Mouse (Mus musculus) spleen, postnatal 14 days (tissue): ENCODE measurements around the gene Sstr2.
"Not testable (repeated sequence)": the region's sequence is repeated elsewhere in the genome, so short reads cannot be mapped to it uniquely, and the experiment has no call there.

ENCODE experiments used
- DNase-seq, 2 experiments: peaks; one replicate each; pipeline ENCODE4 v3.0.0; 2021 to 2022; ENCODE audit warnings: low spot score in 2 of 2

The Sstr2 gene

DNA sequence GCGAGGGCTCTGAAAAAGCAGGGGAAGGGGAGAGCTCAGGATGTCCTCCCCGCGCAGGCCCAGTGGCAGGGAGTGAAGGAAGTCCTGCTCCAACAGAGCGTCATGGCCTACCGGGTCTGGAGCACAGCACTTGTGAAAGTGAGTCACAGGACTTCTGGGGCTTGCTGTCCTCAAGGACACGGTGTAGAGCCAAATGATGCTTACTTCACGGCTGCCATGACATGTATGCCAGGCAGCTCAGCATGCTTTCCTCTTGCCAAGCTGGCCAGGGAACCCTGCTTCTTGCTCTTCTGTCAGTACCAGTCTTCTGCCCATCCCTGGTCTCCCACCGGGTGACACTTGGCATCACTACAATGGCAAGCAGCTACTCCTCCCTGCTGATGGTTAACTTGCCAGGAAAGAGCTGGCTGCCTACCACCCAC is 37.4 kb downstream of the Sstr2 start:
- no peak for DNase-seq

DNA sequence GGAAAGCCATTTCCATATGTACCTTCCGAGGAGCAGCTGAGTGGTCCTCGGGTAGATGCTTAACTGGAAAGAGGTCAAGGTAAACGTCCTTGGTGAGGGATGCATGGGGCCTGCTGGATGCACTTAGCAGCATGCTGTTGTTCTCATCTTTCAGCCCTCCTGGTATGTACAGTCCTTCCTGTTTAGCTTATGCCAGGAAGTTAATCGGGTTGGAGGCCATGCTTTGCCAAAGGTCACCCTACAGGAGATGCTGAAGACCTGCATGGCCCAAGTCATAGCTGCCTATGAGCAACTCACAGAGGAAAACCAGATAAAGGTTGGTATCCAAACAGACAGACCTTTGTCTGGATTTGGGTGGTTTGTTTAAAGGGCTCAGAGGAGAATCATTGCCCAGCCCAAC is 38.1 kb downstream of the Sstr2 start:
- no peak for DNase-seq

DNA sequence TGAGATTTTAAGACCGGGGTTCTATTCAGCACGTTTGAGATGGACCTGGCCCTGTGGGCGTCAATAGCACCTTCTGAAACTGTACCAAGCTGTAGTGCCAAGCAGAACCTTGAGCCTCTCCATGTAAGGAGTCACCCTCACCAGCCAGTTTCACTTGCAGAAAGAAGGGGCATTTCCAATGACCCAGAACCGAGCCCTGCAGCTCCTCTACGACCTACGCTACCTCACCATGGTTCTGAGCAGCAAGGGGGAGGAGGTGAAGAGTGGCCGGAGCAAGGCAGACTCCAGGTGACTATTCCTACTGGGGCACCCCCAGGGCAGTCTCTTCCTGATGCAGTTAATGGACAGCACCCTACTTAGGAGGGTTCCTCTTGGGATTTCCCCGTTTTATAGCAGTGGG is 39.2 kb downstream of the Sstr2 start:
- no peak for DNase-seq

DNA sequence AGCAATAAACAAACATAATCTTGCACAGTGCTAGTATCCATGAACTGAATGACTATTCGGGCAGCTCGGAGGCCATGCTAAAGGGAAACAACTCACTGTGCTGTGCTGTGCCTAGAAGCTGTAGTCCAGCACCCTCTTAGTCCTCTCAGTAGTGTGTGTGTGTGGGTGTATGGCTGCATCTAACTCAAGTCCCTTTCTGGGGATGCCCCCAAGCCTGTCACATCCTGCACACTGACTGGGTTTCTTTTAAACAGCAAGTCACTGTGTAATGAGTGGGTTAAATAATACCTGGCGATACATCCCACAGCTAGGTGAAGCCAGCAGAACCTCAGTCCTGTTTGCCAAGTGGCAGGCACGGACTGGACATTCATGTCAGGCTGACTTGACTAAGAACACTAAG is 39.6 kb downstream of the Sstr2 start:
- no peak for DNase-seq

DNA sequence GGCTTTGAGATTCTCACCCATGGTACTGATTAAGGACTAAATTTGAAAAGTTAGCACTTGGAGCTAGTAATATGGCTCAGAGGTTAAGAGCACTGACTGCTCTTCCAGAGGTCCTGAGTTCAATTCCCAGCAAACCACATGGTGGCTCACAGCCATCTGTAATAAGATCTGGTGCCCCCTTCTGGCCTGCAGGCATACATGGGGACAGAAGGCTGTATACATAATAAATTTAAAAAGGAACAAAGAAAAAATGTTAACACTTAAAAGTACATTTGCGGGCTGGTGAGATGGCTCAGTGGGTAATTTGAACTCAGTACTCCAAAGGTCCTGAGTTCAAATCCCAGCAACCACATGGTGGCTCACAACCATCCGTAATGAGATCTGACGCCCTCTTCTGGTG is 41.1 kb downstream of the Sstr2 start:
- DNase-seq = not testable (repeated sequence)

DNA sequence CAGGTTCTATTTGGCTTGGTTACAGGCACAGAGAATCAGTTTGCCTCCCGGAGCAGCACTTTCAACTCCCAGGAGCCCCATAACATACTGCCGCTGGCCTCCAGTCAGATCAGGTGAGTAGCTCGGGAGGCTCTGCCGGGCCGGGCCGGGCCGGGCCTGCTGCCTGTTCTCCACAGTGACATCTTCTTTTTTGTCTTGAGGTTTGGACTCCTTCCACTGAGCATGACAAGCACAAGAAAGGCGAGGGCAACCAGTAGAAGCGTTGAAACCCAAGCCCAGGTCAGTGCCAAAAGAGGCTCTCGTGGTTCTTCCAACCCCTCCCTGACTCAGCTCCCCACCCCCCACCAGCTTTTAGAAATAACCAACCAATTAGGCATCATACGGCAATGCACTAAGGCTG is 41.8 kb downstream of the Sstr2 start:
- DNase-seq = no peak

DNA sequence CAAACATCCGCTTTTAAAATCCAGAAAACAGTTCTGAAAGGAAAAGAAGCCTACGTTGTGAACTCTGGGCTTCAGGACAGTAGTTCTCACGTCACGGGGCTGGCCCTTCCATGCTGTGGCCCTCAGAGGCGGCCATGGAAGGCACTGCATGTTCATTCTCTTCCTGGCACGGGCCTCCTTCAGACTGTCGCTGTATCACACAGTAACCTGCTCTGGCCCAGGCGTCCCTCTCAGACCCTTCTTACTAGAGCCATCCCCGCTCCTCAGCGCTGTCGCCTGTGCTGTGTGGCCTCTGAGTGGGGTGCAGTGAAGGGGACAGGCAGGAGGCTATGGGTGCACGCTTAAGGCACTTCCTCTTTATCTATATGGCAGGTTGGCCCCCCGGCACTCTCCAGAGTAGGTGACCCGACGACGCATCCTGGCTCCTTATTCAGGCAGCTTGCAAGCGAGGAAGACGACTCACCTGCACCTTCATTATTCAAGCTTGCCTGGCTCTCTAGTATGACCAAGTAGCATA is 42.8 kb downstream of the Sstr2 start:
- no peak for DNase-seq

DNA sequence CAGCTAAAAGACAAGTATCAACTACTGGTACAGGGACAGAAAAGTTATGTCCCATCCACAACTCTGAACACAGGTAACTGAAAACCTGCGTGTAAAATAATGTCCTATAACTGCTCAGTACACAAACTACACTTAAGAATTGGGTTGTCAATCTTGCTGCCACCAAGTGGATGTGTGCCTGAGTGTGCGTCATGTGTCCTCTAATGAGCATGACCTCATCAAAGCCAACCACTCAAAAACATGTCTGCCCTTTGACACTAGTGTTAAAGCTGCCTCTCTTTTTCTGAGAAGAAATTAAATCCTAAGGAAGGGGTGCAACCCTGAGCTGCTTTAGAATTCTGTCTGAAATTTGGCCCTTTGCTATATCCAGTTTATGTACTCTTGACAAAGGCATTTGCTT is 45.1 kb downstream of the Sstr2 start:
- DNase-seq = no peak

DNA sequence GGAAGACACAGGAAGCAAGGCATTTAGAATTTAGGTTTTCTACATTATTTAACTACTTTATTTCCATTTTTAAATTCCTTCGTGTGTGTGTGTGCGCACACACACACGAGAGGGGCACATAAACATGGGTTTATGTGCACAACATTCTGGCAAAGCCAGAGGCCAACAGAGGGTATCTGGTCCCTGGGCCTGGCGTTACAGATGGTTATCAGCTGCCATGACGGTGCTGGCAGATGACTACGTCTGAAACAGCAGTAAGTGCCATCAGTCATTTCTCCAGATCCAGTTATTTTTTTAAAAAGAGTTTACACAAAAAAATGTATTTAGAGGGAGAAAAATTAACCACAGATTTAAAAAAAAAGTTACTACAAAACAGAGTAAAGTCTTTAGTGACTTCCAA is 47.1 kb downstream of the Sstr2 start:
- DNase-seq = no peak

DNA sequence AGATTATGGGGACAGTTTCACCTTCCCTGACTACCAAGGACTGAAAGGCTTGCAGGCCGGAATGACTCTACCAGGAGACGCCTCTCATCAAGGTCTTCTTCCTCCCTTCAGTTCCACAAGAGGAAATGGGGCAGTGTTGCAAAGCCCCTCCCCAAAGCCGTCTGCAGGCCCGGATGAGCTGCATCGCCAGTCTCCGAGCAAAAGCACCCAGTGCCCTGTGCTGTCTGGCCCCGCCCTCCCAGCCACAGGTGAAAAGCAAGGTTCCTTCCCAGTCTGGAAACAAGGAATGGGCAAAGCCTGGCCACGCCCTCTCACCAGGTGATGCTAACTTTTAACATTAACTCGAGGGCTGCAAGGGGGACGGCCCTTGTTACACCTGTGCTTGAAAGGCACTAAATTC is 47.5 kb downstream of the Sstr2 start:
- no peak for DNase-seq

DNA sequence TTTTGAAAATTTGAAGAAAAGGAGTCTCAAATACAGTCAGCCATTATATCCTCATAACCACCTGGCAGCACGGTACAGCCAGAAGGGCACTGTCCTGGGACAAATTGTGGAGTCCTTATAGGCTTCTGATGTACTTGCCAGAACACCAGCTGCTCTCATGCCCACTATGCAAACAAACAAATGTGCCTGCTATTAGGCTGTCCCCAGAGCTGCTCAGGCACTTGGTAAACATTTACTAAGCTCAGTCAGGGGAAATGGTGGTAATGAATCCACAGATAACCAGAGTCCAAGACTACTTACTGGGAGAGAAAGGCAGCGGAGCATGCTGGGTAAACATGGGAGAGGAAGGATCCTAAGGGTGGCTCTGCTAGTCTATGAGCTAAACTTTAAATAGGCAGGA is 48.0 kb downstream of the Sstr2 start:
- no peak for DNase-seq

DNA sequence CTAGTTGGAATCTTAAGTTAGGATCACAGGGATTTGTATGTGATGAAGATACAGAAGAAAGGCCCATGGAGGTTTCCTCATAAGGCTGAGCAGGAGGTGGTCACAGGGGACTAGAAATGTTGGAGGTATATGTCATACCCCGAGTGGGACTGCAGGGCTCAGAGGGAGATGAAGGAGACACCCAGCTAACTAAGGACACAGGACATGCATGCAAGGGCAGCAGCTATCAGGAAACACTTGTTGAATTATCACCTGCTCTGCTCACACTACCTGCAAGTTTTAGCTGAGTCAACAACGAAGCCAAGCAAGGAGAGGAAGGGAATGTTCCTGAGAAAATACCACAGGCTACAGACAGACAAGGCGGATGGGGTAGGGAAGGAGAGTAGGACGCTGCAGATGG is 48.6 kb downstream of the Sstr2 start:
- DNase-seq = no peak

DNA sequence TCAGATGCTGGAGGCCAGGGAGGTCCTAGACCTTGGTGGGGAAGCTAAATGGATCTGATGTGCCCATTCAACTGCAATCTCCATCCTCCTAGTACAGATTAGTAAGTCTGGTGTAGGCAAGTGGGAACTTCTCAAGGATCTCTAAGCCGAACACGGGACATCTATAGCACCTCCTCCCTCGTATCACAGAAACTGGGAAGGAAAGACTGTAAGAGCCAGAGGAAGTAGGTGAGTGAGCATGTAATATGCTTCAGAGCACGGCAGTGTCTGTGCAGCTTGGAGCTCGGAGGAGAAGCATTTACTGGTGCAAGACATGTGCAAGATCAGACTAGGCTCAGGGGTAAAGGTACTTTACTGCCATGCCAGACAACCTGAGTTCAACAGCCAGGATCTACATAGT is 49.7 kb downstream of the Sstr2 start:
- no peak for DNase-seq

DNA sequence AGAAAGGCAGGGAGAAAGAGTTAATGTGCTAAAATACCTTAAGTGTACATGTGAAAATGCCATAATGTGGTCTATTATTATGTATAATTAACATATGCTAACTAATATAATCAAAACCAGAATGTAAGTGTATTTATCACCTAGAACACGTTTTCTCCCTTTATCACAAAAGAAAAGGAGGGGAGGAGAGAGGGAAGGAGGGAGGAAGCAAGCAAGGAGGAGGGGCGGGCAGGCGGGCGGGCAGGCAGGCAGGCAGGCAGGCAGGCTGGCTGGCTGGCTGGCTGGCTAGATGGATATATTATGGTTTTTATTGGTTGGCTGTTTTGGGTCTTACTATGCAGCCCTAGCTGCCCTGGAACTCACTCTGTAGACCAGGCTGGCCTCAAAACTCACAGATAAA is 50.6 kb downstream of the Sstr2 start:
- DNase-seq = no peak

DNA sequence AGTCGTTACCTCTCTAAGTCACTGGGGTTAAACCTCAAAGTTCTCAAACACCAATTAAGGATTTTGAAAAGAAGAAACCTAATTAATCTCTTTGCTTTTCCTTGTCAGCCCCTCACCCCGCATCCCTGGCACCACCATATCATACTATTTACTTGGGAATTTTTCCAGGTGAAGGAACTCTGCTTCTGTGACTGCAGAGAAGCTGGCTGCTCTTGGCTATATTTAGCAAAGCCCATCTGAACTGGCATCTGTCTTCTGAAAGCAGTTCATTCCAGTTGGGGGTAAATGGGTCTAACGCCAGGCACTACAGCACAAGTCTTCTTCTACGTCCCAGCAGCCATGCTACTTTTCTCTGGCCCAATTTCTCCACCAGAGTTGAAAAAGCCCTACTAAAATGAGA is 54.5 kb downstream of the Sstr2 start:
- DNase-seq = no peak

DNA sequence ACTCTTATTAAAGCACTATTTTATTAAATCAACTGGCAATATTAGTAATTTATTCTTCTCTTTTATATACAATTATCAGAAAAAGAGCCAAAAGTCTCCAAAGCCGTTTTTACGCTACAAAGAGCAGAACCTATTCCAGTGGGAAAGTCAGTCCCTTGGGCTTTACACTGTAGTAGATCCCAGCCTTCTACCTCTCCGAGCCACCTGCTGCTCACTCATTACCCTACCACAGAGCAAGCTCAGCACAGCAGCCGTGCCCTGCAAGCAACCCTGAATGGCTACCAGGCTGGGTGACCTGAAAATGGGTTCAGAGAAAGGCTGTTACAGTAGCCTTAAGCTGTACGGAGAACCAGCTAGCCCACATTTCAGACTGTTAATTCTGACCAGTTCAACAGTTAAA is 55.5 kb downstream of the Sstr2 start:
- DNase-seq = no peak
